33 mouse cellular contexts compared by ENCODE assay signal in the genomic region with DNA sequence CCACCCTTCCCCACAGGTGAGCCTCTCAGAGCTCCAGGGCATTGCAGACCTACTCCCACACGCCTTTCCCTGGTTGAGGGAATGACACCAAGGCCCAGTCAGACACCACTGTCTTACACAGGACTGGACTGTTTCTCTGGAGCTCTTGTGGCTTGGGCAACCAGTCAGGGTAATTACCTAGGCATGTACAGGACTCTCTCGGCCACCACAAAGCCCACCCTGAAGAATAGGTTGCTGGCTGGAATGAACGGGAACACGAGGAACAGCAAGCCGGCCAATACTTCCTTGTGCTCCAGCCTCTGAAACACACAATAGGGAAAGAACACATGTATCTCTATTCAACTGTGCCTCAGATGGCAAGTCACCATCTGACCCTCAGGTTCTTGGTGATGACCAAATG.
"Had no signal": no experiment of that assay in that cellular context is flagged by ENCODE, and none has a peak within 500 bp of the region (broad histone marks: within the 10 kb centered on the region; RNA-seq: fewer than 3 reads in every experiment).

No protein-coding gene starts in this region.

- H3K36me3 ChIP-seq: heart, embryonic 13.5 days; heart, embryonic 15.5 days; hindbrain, embryonic 10.5 days; hindbrain, embryonic 12.5 days; hindbrain, embryonic 13.5 days; hindbrain, embryonic 15.5 days; intestine, embryonic 15.5 days; kidney, embryonic 15.5 days had no signal

- H3K4me1 ChIP-seq: heart, embryonic 15.5 days; hindbrain, embryonic 10.5 days; hindbrain, embryonic 12.5 days; hindbrain, embryonic 13.5 days; hindbrain, embryonic 15.5 days; intestine, embryonic 15.5 days; kidney, embryonic 15.5 days had no signal

- H3K9me3 ChIP-seq: heart, embryonic 13.5 days; heart, embryonic 15.5 days; hindbrain, embryonic 10.5 days; hindbrain, embryonic 12.5 days; hindbrain, embryonic 13.5 days; hindbrain, embryonic 15.5 days; intestine, embryonic 15.5 days; kidney, embryonic 15.5 days had no signal

- DNase-seq: heart, postnatal 10 days; heart, postnatal 14 days; heart, postnatal 36 days; heart, postnatal 4 days; kidney, adult 11 months; kidney, adult 18-20 months; kidney, adult 2 months; kidney, adult 8-10 months; kidney, adult 9 months; kidney, postnatal 10 days; kidney, postnatal 14 days; kidney, postnatal 25 days; kidney, postnatal 36 days; kidney, postnatal 4 days; layer of hippocampus, adult 9-11 months; layer of hippocampus, postnatal 36 days had no signal

- H3K4me2 ChIP-seq: heart, embryonic 13.5 days; heart, embryonic 15.5 days; hindbrain, embryonic 12.5 days; hindbrain, embryonic 13.5 days; hindbrain, embryonic 14.5 days; hindbrain, embryonic 15.5 days; intestine, embryonic 15.5 days; kidney, embryonic 15.5 days had no signal

- ATAC-seq: hindbrain, embryonic 16.5 days; hindbrain, postnatal 0 days; inflammation-experienced regulatory T-cells, adult 6 months; intestine, embryonic 15.5 days; intestine, embryonic 16.5 days; intestine, postnatal 0 days had no signal

- H3K4me3 ChIP-seq: heart, embryonic 13.5 days; heart, embryonic 15.5 days; hindbrain, embryonic 10.5 days; hindbrain, embryonic 12.5 days; hindbrain, embryonic 13.5 days; hindbrain, embryonic 15.5 days; intestine, embryonic 15.5 days; kidney, embryonic 15.5 days; layer of hippocampus, adult 2 months; left cerebral cortex, adult 2 months had no signal

- H3K9ac ChIP-seq: heart, embryonic 13.5 days; heart, embryonic 15.5 days; hindbrain, embryonic 12.5 days; hindbrain, embryonic 13.5 days; hindbrain, embryonic 14.5 days; hindbrain, embryonic 15.5 days; intestine, embryonic 15.5 days; kidney, embryonic 15.5 days had no signal

- H3K27me3 ChIP-seq: heart, embryonic 13.5 days; heart, embryonic 15.5 days; hindbrain, embryonic 12.5 days; hindbrain, embryonic 13.5 days; hindbrain, embryonic 15.5 days; intestine, embryonic 15.5 days; kidney, embryonic 15.5 days had no signal

- H3K27ac ChIP-seq: heart, embryonic 13.5 days; heart, embryonic 15.5 days; hindbrain, embryonic 10.5 days; hindbrain, embryonic 12.5 days; hindbrain, embryonic 13.5 days; hindbrain, embryonic 14.5 days; hindbrain, embryonic 15.5 days; hindbrain, postnatal 0 days; intestine, embryonic 15.5 days; kidney, embryonic 15.5 days; kidney, postnatal 0 days; layer of hippocampus, adult 2 months; left cerebral cortex, adult 2 months had no signal
